Mouse (Mus musculus) T-helper 17 cell (primary cell): ENCODE data around the gene Arhgdib.

Source experiments
- in situ Hi-C, 2 experiments: fragments of 300-600 bp; cut with MboI, MseI; formaldehyde crosslinking; loops; 1 replicate in 1 of 2; 2 replicates in 1 of 2; pipeline ENCODE4 v1.15.1; 2025; ENCODE audit warnings: high pct_unique_total_duplicates in 2 of 2

Gene Arhgdib

GRCm38 (mm10) chr6:136922080-136922479 is 19.6 kb downstream of the Arhgdib start, which contains the start of gene Erp27:
TSS of gene Erp27 (minus strand) at chr6:136922180.
- in situ Hi-C loops, result loop anchor here (5.0 kb wide), 3 partner anchors 60 to 105 kb away; no protein-coding TSS in a partner anchor

GRCm38 (mm10) chr6:136921601-136922000 is 20.1 kb downstream of the Arhgdib start:
- in situ Hi-C loops, result loop anchor here (5.0 kb wide), 3 partner anchors 59 to 104 kb away; no protein-coding TSS in a partner anchor

GRCm38 (mm10) chr6:136920320-136921257 is 21.1 kb downstream of the Arhgdib start:
- in situ Hi-C loops, result loop anchor here (5.0 kb wide), 3 partner anchors 58 to 103 kb away; no protein-coding TSS in a partner anchor

DNA sequence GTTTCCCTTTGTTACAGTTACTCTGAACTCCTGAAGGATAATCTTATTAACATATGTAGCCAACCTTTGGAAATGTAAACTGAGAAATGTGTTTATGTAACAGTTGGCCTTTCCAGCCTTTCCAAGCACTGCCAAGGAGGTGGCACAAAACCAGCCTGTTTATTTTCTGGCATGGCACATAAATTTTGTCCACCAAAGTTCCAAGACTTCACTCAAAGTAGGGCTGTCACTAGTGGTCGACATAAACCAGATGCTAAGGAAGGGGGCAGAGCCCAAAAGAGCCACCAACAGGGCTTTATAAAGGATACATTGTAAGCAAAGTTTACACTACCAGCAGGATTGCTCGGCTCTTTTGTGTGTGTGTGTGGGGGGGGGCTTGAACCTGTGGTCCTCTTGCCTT is 23.8 kb downstream of the Arhgdib start:
- in situ Hi-C loops, result no loop called here

- in situ Hi-C loops, result no loop called here
Observed at GRCm38 (mm10) chr6:136915721-136916395, 25.8 kb downstream of the Arhgdib start.

DNA sequence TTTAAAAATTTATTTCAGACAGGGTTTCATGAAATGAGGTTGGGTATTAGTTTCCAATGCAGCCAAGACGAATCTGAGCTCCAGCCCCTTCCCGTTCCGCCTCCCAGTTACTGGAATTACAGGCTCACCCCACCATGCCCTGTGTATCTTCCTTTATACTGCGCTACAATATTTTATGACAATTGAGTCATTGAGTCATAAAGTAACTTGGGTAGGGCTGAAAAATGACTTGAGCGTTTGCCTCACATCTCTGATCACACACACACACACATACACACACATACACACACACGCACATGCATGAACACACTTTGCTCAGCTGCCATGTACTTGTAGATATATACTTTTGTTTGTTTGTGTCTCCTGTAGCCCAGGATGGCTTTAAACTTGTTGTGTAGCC is 27.5 kb downstream of the Arhgdib start:
- in situ Hi-C loops, result no loop called here

DNA sequence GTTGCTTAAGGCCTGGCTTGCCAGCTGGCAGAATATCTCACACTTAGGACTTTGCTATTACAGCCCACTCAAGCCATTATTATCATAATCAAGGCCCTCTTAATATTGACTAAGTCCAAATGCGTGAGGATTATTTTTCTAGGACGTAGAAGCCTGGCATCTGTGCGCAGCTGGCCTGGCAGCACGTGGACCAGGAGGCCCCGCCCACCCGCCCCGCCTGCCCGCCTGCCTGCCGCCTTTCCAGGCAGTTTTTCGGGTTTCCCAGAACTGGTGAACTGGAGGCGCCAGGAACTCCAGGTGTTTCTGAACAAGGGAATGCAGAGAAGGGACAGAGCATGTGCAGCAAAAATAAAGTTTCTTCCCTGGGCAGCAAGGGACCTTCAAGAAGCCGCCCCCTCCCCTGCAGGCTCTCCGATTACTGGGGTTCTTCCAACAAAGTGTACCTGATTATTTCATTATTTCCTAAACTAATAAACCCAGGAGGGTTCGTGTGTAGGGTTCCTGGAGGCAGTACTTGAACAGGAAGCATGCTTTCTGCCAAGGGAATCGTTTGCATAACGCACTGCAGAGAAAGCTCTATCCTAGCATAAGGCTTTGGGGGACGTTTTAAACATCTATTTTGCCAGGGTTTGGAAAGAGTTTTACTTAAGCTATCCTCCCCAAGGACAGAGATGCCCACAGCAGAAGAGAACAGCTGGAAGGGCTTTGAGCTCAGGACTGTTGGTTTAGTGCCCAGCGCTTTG is 28.1 kb downstream of the Arhgdib start:
- in situ Hi-C loops, result no loop called here

- in situ Hi-C loops, result no loop called here
Observed at GRCm38 (mm10) chr6:136912751-136913265, 28.9 kb downstream of the Arhgdib start.

DNA sequence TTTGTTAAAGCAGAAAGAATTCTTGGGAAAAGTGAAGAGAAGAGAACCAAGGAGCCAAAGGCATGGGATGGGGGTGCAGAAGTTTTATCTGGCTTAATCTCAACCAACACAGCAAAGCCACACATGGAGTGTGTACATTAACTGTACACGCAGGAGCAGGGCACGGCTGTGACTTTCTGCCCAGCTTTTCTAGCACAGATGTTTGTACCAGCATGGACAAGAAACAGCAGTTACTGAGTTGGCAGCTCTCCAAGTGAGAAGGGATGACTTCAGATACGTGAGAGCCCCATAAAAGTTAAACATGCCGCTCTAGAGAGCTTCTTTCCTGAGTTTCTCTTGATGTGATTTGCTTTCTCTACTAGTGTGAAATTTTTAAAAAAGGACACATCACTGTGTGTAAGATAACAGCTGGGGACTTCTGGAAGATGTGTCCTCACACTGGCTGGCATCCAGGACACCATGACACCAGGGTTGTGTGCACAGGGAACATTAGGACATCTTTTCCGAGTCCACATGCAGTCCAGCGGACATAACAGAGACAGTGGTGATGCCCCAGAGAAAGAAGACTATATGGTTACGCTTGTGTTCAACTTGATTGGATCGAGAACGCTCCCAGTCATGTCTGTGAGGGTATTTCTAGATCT is 31.3 kb downstream of the Arhgdib start:
- in situ Hi-C loops, result no loop called here

GRCm38 (mm10) chr6:136906937-136907293 is 34.8 kb downstream of the Arhgdib start:
- in situ Hi-C loops, result no loop called here

DNA sequence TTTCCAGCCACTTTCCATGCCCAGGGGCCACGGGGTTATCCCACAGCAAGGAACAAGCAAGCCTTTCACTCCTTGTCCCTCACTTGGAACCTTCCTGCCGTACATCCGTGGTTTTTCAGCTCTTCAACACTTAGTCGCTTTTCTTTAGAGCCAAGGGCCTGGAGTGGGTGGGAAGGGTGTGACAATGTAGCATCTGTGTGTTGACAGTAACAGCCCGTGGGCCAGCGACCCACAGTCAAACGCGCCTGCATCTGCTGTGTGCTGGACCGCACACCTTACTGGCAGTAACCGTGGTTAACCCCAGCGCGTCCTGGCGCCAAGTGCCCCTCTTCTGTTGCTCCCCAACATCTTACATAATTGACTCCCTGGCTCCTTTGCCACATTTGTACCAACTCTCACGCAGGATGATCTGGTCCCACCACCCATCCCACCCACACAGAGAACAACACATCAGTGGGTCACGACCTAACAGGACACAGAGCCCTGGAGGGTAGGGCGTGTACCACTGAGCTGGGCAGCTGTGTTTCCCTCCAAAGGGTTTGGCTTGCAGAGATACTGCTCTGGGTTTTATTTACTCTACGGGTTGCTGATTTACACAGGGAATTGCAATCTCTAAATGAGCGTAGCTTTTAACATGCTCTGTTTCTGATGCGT is 35.3 kb downstream of the Arhgdib start:
- in situ Hi-C loops, result no loop called here

GRCm38 (mm10) chr6:136903885-136904470 is 37.7 kb downstream of the Arhgdib start:
- in situ Hi-C loops, result no loop called here

GRCm38 (mm10) chr6:136902527-136902926 is 39.2 kb downstream of the Arhgdib start:
- in situ Hi-C loops, result no loop called here

DNA sequence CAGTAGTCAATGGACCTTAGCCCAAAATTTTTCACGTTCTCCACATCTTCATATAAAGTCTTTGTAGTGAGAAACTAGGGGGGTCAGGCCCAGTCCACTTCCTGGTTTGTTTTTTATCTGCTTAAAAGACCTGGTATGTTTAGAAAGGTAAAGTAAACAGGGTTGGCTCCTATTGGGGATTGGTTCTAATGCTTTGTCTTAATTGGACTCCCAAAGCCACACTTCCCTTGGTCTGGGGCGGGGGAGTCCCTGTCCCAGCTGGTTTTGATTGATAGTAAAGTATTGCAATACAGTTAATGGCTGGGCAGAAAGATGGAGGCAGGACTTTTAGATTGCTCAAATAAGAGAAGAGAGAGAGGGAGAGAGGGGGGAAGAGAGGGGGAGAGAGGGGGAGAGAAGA is 40.7 kb downstream of the Arhgdib start:
- in situ Hi-C loops, result no loop called here

DNA sequence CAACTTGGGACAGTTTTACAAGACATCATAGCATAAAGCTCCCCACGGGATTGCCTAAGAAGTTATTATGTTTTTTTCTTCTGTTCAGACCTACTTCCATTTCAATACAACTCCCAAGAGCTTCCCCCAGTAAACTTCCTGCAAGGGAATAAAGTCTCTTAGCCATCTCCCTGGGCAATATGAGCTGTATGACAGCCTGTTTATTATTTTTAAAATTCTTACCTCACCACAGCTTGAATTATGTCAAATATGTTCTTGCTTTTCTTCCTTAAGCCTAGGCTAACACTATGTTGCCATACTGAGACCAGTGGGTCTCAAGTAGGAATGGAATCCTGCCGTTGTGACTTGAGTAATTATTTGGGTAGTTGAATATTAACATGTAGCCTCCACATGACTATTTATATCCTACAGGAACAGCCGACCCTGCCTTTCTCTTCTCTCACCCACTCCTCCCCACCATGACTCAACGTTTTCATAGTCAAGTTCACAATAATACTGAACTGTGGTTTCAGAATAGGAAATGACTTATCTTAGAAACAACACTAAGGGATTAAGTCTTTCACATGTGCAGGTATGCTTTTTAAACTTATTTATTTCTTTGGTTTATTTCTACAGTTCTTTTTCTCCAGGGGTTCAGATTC is 41.2 kb downstream of the Arhgdib start:
- in situ Hi-C loops, result no loop called here

DNA sequence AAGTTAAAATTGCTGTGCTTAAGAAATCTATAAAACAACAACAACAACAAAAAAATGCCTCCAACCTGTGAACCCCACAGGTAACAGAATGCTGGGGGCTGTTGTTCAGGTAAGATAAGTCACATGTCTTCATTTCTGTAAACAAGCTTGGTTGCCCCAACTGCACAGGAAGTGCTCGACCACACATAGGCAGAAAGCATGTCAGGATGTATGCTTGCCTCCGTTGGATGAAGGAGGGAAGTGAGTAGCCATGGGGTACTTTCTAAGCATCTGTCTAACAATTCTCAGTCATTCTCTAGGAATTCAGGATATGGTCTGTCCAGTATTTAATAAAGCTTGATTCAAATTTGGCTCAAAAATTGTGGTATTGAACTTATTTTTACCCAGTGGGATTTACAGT is 42.7 kb downstream of the Arhgdib start:
- in situ Hi-C loops, result no loop called here

DNA sequence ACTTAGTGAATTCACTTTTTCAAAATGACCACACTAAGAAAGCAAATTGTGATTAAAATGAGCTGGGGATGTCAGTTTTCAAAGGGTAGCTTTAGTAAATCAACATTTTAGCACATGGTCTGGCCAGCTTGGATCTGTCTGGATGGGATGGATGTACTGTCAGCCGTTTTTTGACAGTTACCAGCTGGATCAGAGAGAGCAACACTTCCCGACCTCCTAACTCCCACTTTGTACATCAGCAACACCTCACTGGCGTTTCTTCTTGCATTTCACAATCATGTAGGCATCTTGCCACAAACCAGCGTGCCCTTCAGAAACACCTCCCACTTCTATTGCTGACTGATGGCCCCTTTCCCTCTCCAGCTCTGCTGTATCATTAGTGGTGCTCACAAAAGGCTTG is 43.5 kb downstream of the Arhgdib start:
- in situ Hi-C loops, result no loop called here

GRCm38 (mm10) chr6:136897789-136898188 is 43.9 kb downstream of the Arhgdib start:
- in situ Hi-C loops, result no loop called here

DNA sequence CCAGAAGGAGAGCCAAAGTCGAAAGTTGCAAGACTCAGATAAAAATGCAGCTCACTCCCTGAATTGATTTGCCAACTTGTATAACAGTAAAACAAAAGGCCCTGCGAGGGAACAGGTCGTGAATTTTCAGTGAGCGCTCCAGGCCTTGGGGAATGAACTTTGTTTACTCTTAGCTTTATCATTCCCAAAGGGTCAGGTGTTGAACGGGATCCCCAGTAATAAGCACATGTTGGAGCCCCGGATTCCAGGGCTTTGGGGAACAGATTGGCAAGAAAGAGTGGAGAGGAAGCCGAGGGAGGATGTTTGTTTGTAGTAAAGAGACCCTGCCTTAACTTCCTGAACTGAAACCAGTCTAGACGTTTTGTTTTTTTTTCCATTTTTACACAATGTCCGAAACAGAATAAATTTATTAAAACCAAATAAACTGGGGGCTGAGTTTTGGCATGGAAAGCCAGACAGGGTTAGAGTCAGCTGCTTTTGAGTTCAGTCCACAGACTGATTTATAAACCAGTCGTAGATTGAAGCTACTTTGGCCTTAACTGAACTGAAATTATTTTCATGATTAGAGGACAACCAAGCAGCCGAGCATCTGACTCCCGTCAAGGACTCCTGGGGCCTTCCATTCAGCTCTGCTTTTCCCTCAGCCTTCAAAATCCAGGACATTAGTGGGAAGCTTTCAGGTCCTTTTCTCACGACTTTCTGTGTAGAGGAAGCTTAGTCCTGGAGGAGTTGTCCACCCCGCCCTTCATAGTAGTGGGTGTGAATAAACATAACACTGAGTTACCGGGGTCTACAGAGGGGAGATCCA is 47.0 kb downstream of the Arhgdib start:
- in situ Hi-C loops, result no loop called here
